Mouse (Mus musculus) lung, embryonic 16.5 days (tissue): ENCODE data around the gene Galnt17. TPM values are rescaled to one million over a fixed set of nuclear protein-coding genes. Genes with fewer than 3 reads are reported as not detected.

ENCODE experiments used
- ATAC-seq: fragments of 200-750 bp; cut with Nextera tagmentation; 2 replicates; pipeline ENCODE4 v1.8.0; 2017; ENCODE audit warnings: low read depth, mild to moderate bottlenecking, moderate library complexity
- H3K27ac ChIP-seq: fragments of 300-500 bp; sonication (generic); 2 replicates; pipeline ENCODE4 v1.5.1; 2014; ENCODE audit warnings: mild to moderate bottlenecking, control low read depth, low read length
- H3K27me3 ChIP-seq: fragments of 300-500 bp; sonication (generic); 2 replicates; pipeline ENCODE4 v1.6.1; 2014; ENCODE audit warnings: low read depth, low read length, mixed read lengths; ENCODE audit not compliant: control insufficient read depth, insufficient read depth
- H3K36me3 ChIP-seq: fragments of 300-500 bp; sonication (generic); 2 replicates; pipeline ENCODE4 v1.6.1; 2014; ENCODE audit warnings: low read length; ENCODE audit not compliant: control insufficient read depth, insufficient read depth
- H3K4me1 ChIP-seq: fragments of 300-500 bp; sonication (generic); replicated peaks from 2 replicates; pipeline ENCODE4 v1.6.1; 2014; ENCODE audit warnings: low read length, mixed read lengths; ENCODE audit not compliant: control insufficient read depth, insufficient read depth
- H3K4me2 ChIP-seq: fragments of 300-500 bp; sonication (generic); 2 replicates; pipeline ENCODE4 v1.6.1; 2014; ENCODE audit warnings: low read depth, low read length, control low read depth
- H3K4me3 ChIP-seq: fragments of 300-500 bp; sonication (generic); 2 replicates; pipeline ENCODE4 v1.5.1; 2014; ENCODE audit warnings: mild to moderate bottlenecking, low read length, control low read depth
- H3K9ac ChIP-seq: fragments of 300-500 bp; sonication (generic); 2 replicates; pipeline ENCODE4 v1.6.1; 2014; ENCODE audit warnings: low read length, control low read depth
- H3K9me3 ChIP-seq: fragments of 300-500 bp; sonication (generic); 2 replicates; pipeline ENCODE4 v1.6.1; 2016; ENCODE audit warnings: low read length; ENCODE audit not compliant: control insufficient read depth
- WGBS: fragments of 180-500 bp; shearing (Covaris S2); extraction: QIAGEN DNeasy Blood & Tissue Kit; methylation state at CpG from one replicate; pipeline ENCODE4 v1.1.7; 2014; 5-methylcytosine and 5-hydroxymethylcytosine counted together
- polyA plus RNA-seq: library from polyadenylated mRNA; unstranded; fragments of >200 nt; fragmentation: Nextera tagmentation; extraction: Ambion mirVana; gene quantifications from 2 replicates; pipeline ENCODE4 v1.2.1, GENCODE M21; 2015

The Galnt17 gene
- polyA plus RNA-seq, 1 experiment from 2014 or later = 0.80 TPM

DNA sequence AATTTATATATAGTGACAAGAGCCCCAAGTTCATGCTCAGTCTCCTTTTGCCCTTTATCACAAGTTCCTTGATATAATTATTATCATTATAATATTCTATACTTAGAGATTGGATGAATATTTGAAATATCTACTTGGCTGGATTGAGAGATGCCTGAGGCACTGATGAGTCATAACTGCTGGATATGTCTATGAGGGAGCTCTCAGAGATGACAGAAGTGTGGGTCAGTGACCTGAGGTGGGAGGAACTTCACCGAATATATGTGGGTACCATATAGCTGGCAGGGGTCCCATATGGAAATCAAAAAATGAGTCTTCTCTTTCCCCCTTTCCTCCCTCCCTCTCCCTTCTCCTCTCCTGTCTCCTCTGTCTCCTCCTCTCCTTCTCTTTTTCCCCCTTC is 127.5 kb downstream of the Galnt17 start:
- Histone ChIP-seq H3K27me3 (no peaks in the 10 kb centered on the region), H3K9me3 (no peaks in the 10 kb centered on the region), H3K9ac (no peak overlapping the region), H3K27ac (no peak overlapping the region), H3K4me2 (no peak overlapping the region), H3K4me1 (no peaks in the 10 kb centered on the region), H3K36me3 (no peaks in the 10 kb centered on the region), H3K4me3 (no peak overlapping the region)
- WGBS = 50% methylated on average over 1 of the region's 1 CpGs
- ATAC-seq = no peak

- no peaks in the 10 kb centered on the region for H3K36me3 ChIP-seq
- no peak for ATAC-seq
- H3K4me1 ChIP-seq = no peaks in the 10 kb centered on the region
- H3K9ac ChIP-seq = no peak overlapping the region
- H3K4me3 ChIP-seq = no peak overlapping the region
- H3K27me3 ChIP-seq = no peaks in the 10 kb centered on the region
- H3K4me2 ChIP-seq = no peak overlapping the region
- 46% methylated on average over 7 of the region's 7 CpGs for WGBS
- no peaks in the 10 kb centered on the region for H3K9me3 ChIP-seq
- H3K27ac ChIP-seq = no peak overlapping the region
Observed at GRCm38 (mm10) chr5:131177851-131178250, 130.4 kb downstream of the Galnt17 start.

DNA sequence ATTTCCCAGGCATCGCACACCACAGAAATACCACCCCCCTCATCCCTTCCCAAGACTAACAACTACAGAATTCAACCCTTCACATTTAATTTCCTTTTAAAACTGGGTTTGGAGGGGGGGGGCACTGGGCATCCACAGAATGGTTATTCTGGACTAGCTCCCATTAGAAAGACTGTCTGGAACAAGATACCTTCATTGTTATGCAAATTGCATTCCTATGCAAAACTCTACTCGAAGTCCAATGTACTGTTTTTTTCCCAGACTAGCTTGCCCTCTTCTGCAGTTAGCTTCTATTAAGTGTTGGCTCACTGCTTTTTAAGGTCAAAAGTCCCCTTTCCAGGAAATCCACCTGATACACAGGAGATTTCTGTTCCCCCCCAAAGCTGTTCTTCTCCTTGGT is 131.1 kb downstream of the Galnt17 start:
- Histone ChIP-seq H3K9ac (no peak overlapping the region), H3K4me2 (no peak overlapping the region), H3K4me1 (no peaks in the 10 kb centered on the region), H3K27ac (no peak overlapping the region), H3K27me3 (no peaks in the 10 kb centered on the region), H3K4me3 (no peak overlapping the region), H3K9me3 (no peaks in the 10 kb centered on the region), H3K36me3 (no peaks in the 10 kb centered on the region)
- no peak for ATAC-seq
- WGBS = 50% methylated on average over 2 of the region's 2 CpGs

DNA sequence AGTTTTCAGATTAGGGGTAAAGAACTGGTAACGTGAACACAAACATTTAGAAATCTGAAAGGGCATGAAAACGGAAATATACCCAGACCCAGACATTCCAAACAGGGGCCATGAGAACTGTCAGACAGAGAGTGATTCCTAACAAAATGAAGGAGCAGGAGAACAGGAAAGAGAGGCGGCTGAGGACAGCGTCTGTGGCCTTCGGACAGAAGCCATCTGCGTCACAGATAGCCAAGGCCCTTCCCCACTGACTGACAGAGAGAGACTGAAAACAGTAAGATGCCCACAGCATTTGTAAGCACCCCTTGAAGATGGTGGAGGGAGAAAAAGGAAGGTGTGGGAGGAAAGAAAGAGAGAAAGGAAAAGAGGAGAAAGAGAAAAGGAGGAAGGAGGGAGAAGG is 139.1 kb downstream of the Galnt17 start:
- Histone ChIP-seq H3K36me3 (no peaks in the 10 kb centered on the region), H3K27me3 (no peaks in the 10 kb centered on the region), H3K4me2 (no peak overlapping the region), H3K9ac (no peak overlapping the region), H3K9me3 (peaks cover 2% of the 10 kb centered on the region; the same call in 1 of the 2 replicates), H3K4me3 (no peak overlapping the region), H3K27ac (no peak overlapping the region), H3K4me1 (no peaks in the 10 kb centered on the region)
- WGBS = 51% methylated on average over 6 of the region's 6 CpGs
- ATAC-seq = no peak

DNA sequence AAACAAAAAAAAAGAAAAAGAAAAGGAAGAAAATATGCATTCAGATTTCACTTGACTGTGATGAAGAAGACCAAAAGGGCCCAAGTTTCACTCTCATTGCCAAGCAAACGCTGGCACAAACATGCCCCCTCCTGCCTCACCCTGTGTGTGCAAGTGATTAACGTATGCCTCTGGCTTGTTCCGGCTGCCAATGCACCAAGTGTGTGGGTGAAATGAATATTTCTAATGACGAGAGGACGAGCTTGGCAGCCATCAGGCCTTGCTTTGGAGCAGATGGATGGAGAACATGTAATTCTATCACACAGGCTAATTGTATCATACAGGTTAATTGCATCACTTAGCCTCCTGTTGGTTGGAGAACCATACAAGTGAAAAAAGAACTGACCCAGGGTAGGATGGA is 140.9 kb downstream of the Galnt17 start:
- no peaks in the 10 kb centered on the region for H3K4me1 ChIP-seq
- no peaks in the 10 kb centered on the region for H3K36me3 ChIP-seq
- no peak overlapping the region for H3K9ac ChIP-seq
- H3K4me3 ChIP-seq = no peak overlapping the region
- ATAC-seq = no peak
- H3K27me3 ChIP-seq = no peaks in the 10 kb centered on the region
- no peak overlapping the region for H3K4me2 ChIP-seq
- H3K9me3 ChIP-seq = peaks cover 2% of the 10 kb centered on the region; the same call in 1 of the 2 replicates
- 70% methylated on average over 5 of the region's 5 CpGs for WGBS
- H3K27ac ChIP-seq = no peak overlapping the region

GRCm38 (mm10) chr5:131165681-131166080 is 142.6 kb downstream of the Galnt17 start:
- H3K9me3 ChIP-seq = no peaks in the 10 kb centered on the region
- H3K4me2 ChIP-seq = no peak overlapping the region
- no peak overlapping the region for H3K4me3 ChIP-seq
- no peaks in the 10 kb centered on the region for H3K27me3 ChIP-seq
- ATAC-seq = no peak
- H3K4me1 ChIP-seq = no peaks in the 10 kb centered on the region
- no peaks in the 10 kb centered on the region for H3K36me3 ChIP-seq
- H3K9ac ChIP-seq = no peak overlapping the region
- WGBS = 83% methylated on average over 7 of the region's 7 CpGs
- H3K27ac ChIP-seq = no peak overlapping the region

DNA sequence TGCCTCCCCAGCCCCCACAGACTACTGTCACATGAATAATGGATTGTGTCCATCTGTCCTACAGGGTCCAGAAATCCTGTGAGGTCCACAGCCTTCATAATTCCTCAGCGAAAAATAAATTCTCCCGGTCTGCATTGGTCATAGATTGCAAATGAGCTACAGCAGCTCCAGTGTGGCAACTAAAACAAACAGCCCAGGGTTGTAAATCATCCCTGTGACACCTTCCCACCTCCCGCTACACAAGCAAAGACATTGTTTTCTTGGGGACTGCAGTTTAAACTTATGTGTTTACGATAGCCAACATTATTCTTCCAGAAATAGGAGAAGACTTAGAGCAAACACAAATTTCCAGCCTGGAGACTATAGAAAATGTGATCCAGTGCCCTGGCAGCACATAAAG is 150.4 kb downstream of the Galnt17 start:
- no peak overlapping the region for H3K9ac ChIP-seq
- 21% methylated on average over 4 of the region's 4 CpGs for WGBS

GRCm38 (mm10) chr5:131156323-131156722 is 152.0 kb downstream of the Galnt17 start:
- no peak overlapping the region for H3K9ac ChIP-seq
- WGBS = 77% methylated on average over 3 of the region's 3 CpGs
- no peaks in the 10 kb centered on the region for H3K27me3 ChIP-seq
- no peak for ATAC-seq
- H3K9me3 ChIP-seq = no peaks in the 10 kb centered on the region
- H3K27ac ChIP-seq = no peak overlapping the region
- no peak overlapping the region for H3K4me2 ChIP-seq
- no peak overlapping the region for H3K4me3 ChIP-seq
- no peaks in the 10 kb centered on the region for H3K36me3 ChIP-seq
- no peaks in the 10 kb centered on the region for H3K4me1 ChIP-seq

More for the DNA sequence above, 150.4 kb downstream of the Galnt17 start:
- Histone ChIP-seq H3K4me2 (no peak overlapping the region), H3K9me3 (no peaks in the 10 kb centered on the region), H3K36me3 (no peaks in the 10 kb centered on the region), H3K27me3 (no peaks in the 10 kb centered on the region), H3K27ac (no peak overlapping the region), H3K4me3 (no peak overlapping the region), H3K4me1 (no peaks in the 10 kb centered on the region)
- no peak for ATAC-seq

DNA sequence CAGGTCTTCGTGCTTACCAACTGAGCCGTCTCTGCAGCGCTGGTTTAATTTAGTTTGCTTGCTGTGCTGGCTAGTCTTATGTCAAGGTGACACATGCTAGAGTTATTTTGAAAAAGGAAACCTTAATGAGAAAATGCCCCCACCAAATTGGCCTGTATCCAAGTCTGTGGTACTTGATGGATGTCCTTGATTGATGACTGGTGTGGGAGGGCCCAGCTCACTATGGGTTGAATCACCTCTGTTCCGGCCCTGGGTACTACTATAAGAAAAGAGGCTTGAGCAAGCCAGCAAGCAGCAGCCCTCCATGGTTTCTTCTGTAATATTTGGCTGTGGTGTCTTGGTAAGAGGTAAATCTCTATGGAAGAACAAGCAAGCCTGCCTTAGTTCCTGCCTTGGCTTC is 165.7 kb downstream of the Galnt17 start:
- no peak for ATAC-seq
- Histone ChIP-seq H3K4me1 (no peaks in the 10 kb centered on the region), H3K36me3 (no peaks in the 10 kb centered on the region), H3K9ac (no peak overlapping the region), H3K27ac (no peak overlapping the region), H3K4me3 (no peak overlapping the region), H3K9me3 (no peaks in the 10 kb centered on the region), H3K4me2 (no peak overlapping the region), H3K27me3 (no peaks in the 10 kb centered on the region)
- 56% methylated on average over 4 of the region's 4 CpGs for WGBS

DNA sequence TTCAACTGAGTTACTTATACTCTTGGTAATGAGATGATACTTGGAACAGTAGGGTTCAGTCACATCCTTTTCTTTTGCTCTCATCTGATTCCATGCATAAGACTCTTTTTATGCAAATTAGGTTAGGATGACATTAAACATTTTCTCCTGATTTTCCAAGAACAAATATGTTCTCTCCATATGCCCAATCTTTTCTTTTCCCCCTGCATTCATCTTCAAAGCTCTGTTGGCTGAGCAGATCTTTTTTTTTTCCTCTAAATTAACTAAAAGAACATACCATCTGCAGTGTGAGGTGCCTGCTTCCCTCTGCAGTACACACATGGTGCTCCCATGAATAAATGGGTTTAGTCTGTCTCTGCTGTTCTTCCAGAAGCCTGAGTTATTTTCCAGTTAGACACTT is 173.5 kb downstream of the Galnt17 start:
- no peak overlapping the region for H3K27ac ChIP-seq
- no peaks in the 10 kb centered on the region for H3K36me3 ChIP-seq
- no peak overlapping the region for H3K9ac ChIP-seq
- H3K4me2 ChIP-seq = no peak overlapping the region
- no peaks in the 10 kb centered on the region for H3K4me1 ChIP-seq
- H3K27me3 ChIP-seq = no peaks in the 10 kb centered on the region
- H3K4me3 ChIP-seq = no peak overlapping the region
- H3K9me3 ChIP-seq = 0 out of 2 replicates have a peak, but pooled peaks cover 3% of the 10 kb centered on the region
- no peak for ATAC-seq
